Mouse (Mus musculus) kidney, postnatal 25 days (tissue): ENCODE data around the gene Kif13a.

Source experiments
- DNase-seq, 2 experiments: peaks; one replicate each; pipeline ENCODE4 v3.0.0; 2021; ENCODE audit warnings: mixed read lengths in 2 of 2

Kif13a gene

GRCm38 (mm10) chr13:46725227-46725626 lies 204.4 kb downstream of the Kif13a start:
- no peak for DNase-seq

GRCm38 (mm10) chr13:46724371-46724770 lies 205.3 kb downstream of the Kif13a start:
- DNase-seq = no peak

- no peak for DNase-seq
These were observed 208.7 kb downstream of the Kif13a start for GRCm38 (mm10) chr13:46721009-46721408.

GRCm38 (mm10) chr13:46718893-46719400 lies 210.7 kb downstream of the Kif13a start:
- DNase-seq = no peak

GRCm38 (mm10) chr13:46715976-46716639 lies 213.6 kb downstream of the Kif13a start:
- no peak for DNase-seq

GRCm38 (mm10) chr13:46713486-46713885 lies 216.2 kb downstream of the Kif13a start:
- DNase-seq = no peak

- peak; percentile 23 to 38 for DNase-seq
These were observed 226.5 kb downstream of the Kif13a start for GRCm38 (mm10) chr13:46703138-46703537.

- no peak for DNase-seq
These were observed 228.2 kb downstream of the Kif13a start for GRCm38 (mm10) chr13:46701486-46701885.

GRCm38 (mm10) chr13:46699372-46699771 lies 230.3 kb downstream of the Kif13a start:
- no peak for DNase-seq
